Mouse (Mus musculus) lung, postnatal 0 days (tissue): ENCODE data around the gene Rufy3. TPM values are rescaled to one million over a fixed set of nuclear protein-coding genes. Genes with fewer than 3 reads are reported as not detected.
A peak's percentile ranks its signal among the peaks of the same experiment; 100 is the strongest.

Experiments
- ATAC-seq: fragments of 200-750 bp; cut with Nextera tagmentation; 2 replicates; pipeline ENCODE4 v1.8.0; 2017; ENCODE audit warnings: moderate library complexity
- DNase-seq: peaks from one replicate; pipeline ENCODE4 v3.0.0-alpha.2; 2016; ENCODE audit warnings: low spot score
- H3K27ac ChIP-seq: fragments of 300-500 bp; sonication (generic); 2 replicates; pipeline ENCODE4 v1.5.1; 2014; ENCODE audit warnings: antibody characterized with exemption, mild to moderate bottlenecking, low read length, mixed read lengths
- H3K27me3 ChIP-seq: fragments of 300-500 bp; sonication (generic); replicated peaks from 2 replicates; pipeline ENCODE4 v1.6.1; 2014; ENCODE audit warnings: low read length, mixed read lengths; ENCODE audit not compliant: insufficient read depth
- H3K36me3 ChIP-seq: fragments of 300-500 bp; sonication (generic); 2 replicates; pipeline ENCODE4 v1.6.1; 2014; ENCODE audit warnings: low read length, mixed read lengths; ENCODE audit not compliant: insufficient read depth
- H3K4me1 ChIP-seq: fragments of 300-500 bp; sonication (generic); 2 replicates; pipeline ENCODE4 v1.6.1; 2014; ENCODE audit warnings: antibody characterized with exemption, low read depth, low read length, mixed read lengths; ENCODE audit not compliant: insufficient read depth
- H3K4me2 ChIP-seq: fragments of 300-500 bp; sonication (generic); replicated peaks from 2 replicates; pipeline ENCODE4 v1.6.1; 2014; ENCODE audit warnings: low read depth, mild to moderate bottlenecking, low read length, moderate library complexity, mixed read lengths
- H3K4me3 ChIP-seq: fragments of 300-500 bp; sonication (generic); 2 replicates; pipeline ENCODE4 v1.5.1; 2014; ENCODE audit warnings: low read depth, low read length
- H3K9ac ChIP-seq: fragments of 300-500 bp; sonication (generic); replicated peaks from 2 replicates; pipeline ENCODE4 v1.6.1; 2014; ENCODE audit warnings: low read depth, mild to moderate bottlenecking
- H3K9me3 ChIP-seq: fragments of 300-500 bp; sonication (generic); 2 replicates; pipeline ENCODE4 v1.6.1; 2016; ENCODE audit warnings: low read length, mixed read lengths
- CTCF ChIP-seq: IDR thresholded peaks from 2 replicates; pipeline ENCODE4 v1.5.1; 2016; ENCODE audit warnings: antibody characterized with exemption, mild to moderate bottlenecking
- EP300 ChIP-seq: IDR thresholded peaks from 2 replicates; pipeline ENCODE4 v1.6.1; 2016; ENCODE audit warnings: antibody characterized with exemption, mild to moderate bottlenecking, control low read depth
- WGBS: fragments of 180-500 bp; shearing (Covaris S2); extraction: QIAGEN DNeasy Blood & Tissue Kit; methylation state at CpG from one replicate; pipeline ENCODE4 v1.1.7; 2014; 5-methylcytosine and 5-hydroxymethylcytosine counted together
- polyA plus RNA-seq: library from polyadenylated mRNA; unstranded; fragments of >200 nt; fragmentation: Nextera tagmentation; extraction: Ambion mirVana; gene quantifications from 2 replicates; pipeline ENCODE4 v1.2.1, GENCODE M21; 2015

Rufy3 gene
- polyA plus RNA-seq, 1 experiment from 2014 or later, result 7.5 TPM

GRCm38 (mm10) chr5:88675443-88676387, 110.9 kb downstream of the Rufy3 start, which contains the start of gene Grsf1:
Gene Grsf1 (minus strand): TSS chr5:88676171.
- Histone ChIP-seq H3K9ac (peak within 1 kb of the TSS; percentile 91), H3K27me3 (no peaks in the 10 kb centered on the region), H3K4me2 (peak within 1 kb of the TSS; percentile 87), H3K27ac (peak within 1 kb of the TSS; percentile 98), H3K4me1 (peaks cover 3% of the 10 kb centered on the region; the same call in 1 of the 2 replicates), H3K4me3 (peak within 1 kb of the TSS; percentile 94), H3K9me3 (no peaks in the 10 kb centered on the region), H3K36me3 (no peaks in the 10 kb centered on the region)
- DNase-seq (peak; percentile 94), ATAC-seq (peak; percentile 91)
- TF ChIP-seq CTCF, result no peak
- TF ChIP-seq EP300, result no peak
- WGBS, result under 1% methylated on average over 82 of the region's 127 CpGs

GRCm38 (mm10) chr5:88678929-88679328, 114.1 kb downstream of the Rufy3 start:
- DNase-seq (peak; percentile 85), ATAC-seq (peak; percentile 8; the same call in 1 of the 2 replicates)
- Histone ChIP-seq H3K36me3 (no peaks in the 10 kb centered on the region), H3K27ac (no peak overlapping the region; the same call in 1 of the 2 replicates), H3K9ac (no peak overlapping the region), H3K9me3 (no peaks in the 10 kb centered on the region), H3K4me1 (peaks cover 2% of the 10 kb centered on the region; the same call in 1 of the 2 replicates), H3K4me2 (peak overlapping the region; percentile 22; the same call in 1 of the 2 replicates), H3K4me3 (no peak overlapping the region), H3K27me3 (no peaks in the 10 kb centered on the region)
- 24% methylated on average over 7 of the region's 7 CpGs for WGBS
- TF ChIP-seq EP300 (no peak), CTCF (no peak)

- no peak overlapping the region for H3K27ac ChIP-seq
- no peaks in the 10 kb centered on the region for H3K36me3 ChIP-seq
- no peak overlapping the region for H3K9ac ChIP-seq
- H3K4me3 ChIP-seq, result no peak overlapping the region
- H3K4me1 ChIP-seq, result no peaks in the 10 kb centered on the region
- no peaks in the 10 kb centered on the region for H3K27me3 ChIP-seq
- ATAC-seq (no peak), DNase-seq (no peak)
- WGBS, result 43% methylated on average over 6 of the region's 6 CpGs
- H3K4me2 ChIP-seq, result peak overlapping the region; percentile 22; the same call in 1 of the 2 replicates
- no peaks in the 10 kb centered on the region for H3K9me3 ChIP-seq
- TF ChIP-seq CTCF (no peak), EP300 (no peak)
Observed at GRCm38 (mm10) chr5:88679341-88679740, 114.5 kb downstream of the Rufy3 start.

- Histone ChIP-seq H3K27me3 (no peaks in the 10 kb centered on the region), H3K4me1 (no peaks in the 10 kb centered on the region), H3K4me2 (no peak overlapping the region), H3K9me3 (no peaks in the 10 kb centered on the region), H3K27ac (no peak overlapping the region), H3K36me3 (no peaks in the 10 kb centered on the region), H3K4me3 (no peak overlapping the region), H3K9ac (no peak overlapping the region)
- DNase-seq (no peak), ATAC-seq (no peak)
- TF ChIP-seq CTCF, result no peak
- TF ChIP-seq EP300, result no peak
- WGBS, result 86% methylated on average over 6 of the region's 6 CpGs
Observed at GRCm38 (mm10) chr5:88680567-88680966, 115.7 kb downstream of the Rufy3 start.

GRCm38 (mm10) chr5:88683706-88684105, 118.9 kb downstream of the Rufy3 start:
- Histone ChIP-seq H3K4me2 (no peak overlapping the region), H3K9me3 (no peaks in the 10 kb centered on the region), H3K27me3 (no peaks in the 10 kb centered on the region), H3K9ac (no peak overlapping the region), H3K27ac (no peak overlapping the region), H3K4me3 (no peak overlapping the region), H3K36me3 (no peaks in the 10 kb centered on the region), H3K4me1 (no peaks in the 10 kb centered on the region)
- TF ChIP-seq CTCF, result no peak
- no peak for TF ChIP-seq EP300
- ATAC-seq, result no peak
- WGBS, result 81% methylated on average over 9 of the region's 9 CpGs
- DNase-seq, result no peak

- Histone ChIP-seq H3K4me1 (no peaks in the 10 kb centered on the region), H3K27ac (no peak overlapping the region), H3K27me3 (no peaks in the 10 kb centered on the region), H3K4me2 (no peak overlapping the region), H3K4me3 (no peak overlapping the region), H3K9me3 (no peaks in the 10 kb centered on the region), H3K36me3 (no peaks in the 10 kb centered on the region), H3K9ac (no peak overlapping the region)
- ATAC-seq (no peak), DNase-seq (no peak)
- 28% methylated on average over 3 of the region's 3 CpGs for WGBS
- no peak for TF ChIP-seq CTCF
- TF ChIP-seq EP300, result no peak
Observed at GRCm38 (mm10) chr5:88684226-88684625, 119.4 kb downstream of the Rufy3 start.
